ENCODE assay signal across 9 mouse cellular contexts in genomic region chr9:58535447-58536134, GRCm38 (mm10). TPM values are rescaled to one million over a fixed set of nuclear protein-coding genes. Genes with fewer than 3 reads are reported as not detected.
DNase-seq lines count a peak whose midpoint lies in the region; ATAC-seq and TF ChIP-seq lines count a peak whose summit lies in the region.
"Had no signal": no experiment of that assay in that cellular context is flagged by ENCODE, and none has a peak within 500 bp of the region (broad histone marks: within the 10 kb centered on the region; RNA-seq: fewer than 3 reads in every experiment).

No protein-coding gene starts in this region.

- TF ChIP-seq POLR2A in lung, adult 2 months (IDR thresholded peaks at IDR 0.05; ENCODE audit: borderline replicate concordance, extremely low read depth, low read depth, low read length), result no peak
- TF ChIP-seq POLR2A in liver, adult 2 months (IDR thresholded peaks at IDR 0.05; ENCODE audit: extremely low read depth, insufficient read depth, low read length), result no peak

- H3K4me2 ChIP-seq in embryonic facial prominence, embryonic 15.5 days (replicated peaks), result no peak overlapping the region
- H3K4me2 ChIP-seq: heart, embryonic 13.5 days had no signal

- H3K27me3 ChIP-seq in embryonic facial prominence, embryonic 15.5 days, result no peaks in the 10 kb centered on the region
- no peaks in the 10 kb centered on the region for H3K27me3 ChIP-seq in liver, adult 2 months (ENCODE audit: control insufficient read depth, insufficient read depth, low read length)
- H3K27me3 ChIP-seq: heart, embryonic 13.5 days had no signal

- no peak overlapping the region for H3K9ac ChIP-seq in embryonic facial prominence, embryonic 15.5 days
- no peak overlapping the region for H3K9ac ChIP-seq in liver, adult 2 months (ENCODE audit: low read depth, low read length)
- H3K9ac ChIP-seq: heart, embryonic 13.5 days had no signal

- H3K36me3 ChIP-seq in embryonic facial prominence, embryonic 15.5 days, result peaks cover 53% of the 10 kb centered on the region
- no peaks in the 10 kb centered on the region for H3K36me3 ChIP-seq in liver, adult 2 months (ENCODE audit: control insufficient read depth, insufficient read depth, low read length)

- H3K4me3 ChIP-seq in lung, adult 2 months (replicated peaks; ENCODE audit: extremely low read depth, low read depth, low read length), result no peak overlapping the region
- H3K4me3 ChIP-seq in embryonic facial prominence, embryonic 15.5 days (replicated peaks), result no peak overlapping the region
- H3K4me3 ChIP-seq in liver, adult 2 months (ENCODE audit: insufficient read depth, low read depth, low read length), result no peak overlapping the region
- H3K4me3 ChIP-seq: heart, embryonic 13.5 days had no signal

- 81% methylated on average over 20 of the region's 20 CpGs for WGBS in lung, adult 2 months
- 77% methylated on average over 20 of the region's 20 CpGs for WGBS in embryonic facial prominence, embryonic 15.5 days
- WGBS in liver, adult 2 months, result 89% methylated on average over 20 of the region's 20 CpGs

- no peaks in the 10 kb centered on the region for H3K4me1 ChIP-seq in lung, adult 2 months (ENCODE audit: control insufficient read depth, insufficient read depth, low read length)
- no peaks in the 10 kb centered on the region for H3K4me1 ChIP-seq in embryonic facial prominence, embryonic 15.5 days
- H3K4me1 ChIP-seq in liver, adult 2 months (ENCODE audit: control insufficient read depth, insufficient read depth, low read length), result no peaks in the 10 kb centered on the region

- H3K9me3 ChIP-seq in embryonic facial prominence, embryonic 15.5 days (replicated peaks), result no peaks in the 10 kb centered on the region
- H3K9me3 ChIP-seq: heart, embryonic 13.5 days had no signal

- DNase-seq in cerebellum, adult 11-12 months, result peak; percentile 57
- DNase-seq in cerebellum, adult 11 months, result no peak
- no peak for DNase-seq in lung, adult 2 months
- DNase-seq in lung, adult 18-20 months, result no peak
- DNase-seq in liver, adult 2 months (ENCODE audit: extremely low read depth, low read depth, low spot score), result no peak
- peak; percentile 75 for DNase-seq in retina, postnatal 1 day
- DNase-seq in adrenal gland, postnatal 4 days (ENCODE audit: low spot score in 2 of 2), result no peak

- H3K27ac ChIP-seq in embryonic facial prominence, embryonic 15.5 days (replicated peaks), result no peak overlapping the region
- no peak overlapping the region for H3K27ac ChIP-seq in liver, adult 2 months (replicated peaks; ENCODE audit: insufficient read depth, low read depth, low read length)
- H3K27ac ChIP-seq: heart, embryonic 13.5 days had no signal

- ATAC-seq in embryonic facial prominence, embryonic 15.5 days (ENCODE audit: insufficient number of reproducible peaks, low FRiP score, low TSS enrichment, low read depth), result peak; percentile 41; the same call in 1 of the 2 replicates

- no peaks in the 10 kb centered on the region for H3K79me2 ChIP-seq in liver, adult 2 months (ENCODE audit: control insufficient read depth, insufficient read depth, low read length)

- peak; percentile 65 for TF ChIP-seq CTCF in lung, adult 2 months (IDR thresholded peaks at IDR 0.05; ENCODE audit: insufficient read depth, low read length)
- peak; percentile 74 for TF ChIP-seq CTCF in liver, adult 2 months (IDR thresholded peaks at IDR 0.05; ENCODE audit: low read depth, low read length)

RNA-seq across cellular contexts. Expression of gene Cd276, which starts 19.6 kb away (rescaled TPM):
- polyA plus RNA-seq in lung, adult 2 months (2012; rRNA removed), result 6.8 and 8.8 TPM in 2 replicates
- polyA plus RNA-seq in embryonic facial prominence, embryonic 15.5 days (2015; fragmentation: Nextera tagmentation; extraction: Ambion mirVana), result 53.6 and 55.8 TPM in 2 replicates
- 1.3 and 1.5 TPM in 2 replicates for total RNA-seq in liver, adult 2 months (2014; rRNA removed)
- 2.8 and 4.5 TPM in 2 replicates for polyA plus RNA-seq in liver, adult 2 months (2012; rRNA removed)
- 10 to 100 TPM; 35.3 to 37.2 TPM for total RNA-seq in adrenal gland, postnatal 4 days (2021)

RNA-seq across cellular contexts. Expression of gene Nptn, which starts 46.4 kb away (rescaled TPM):
- 465 and 530 TPM in 2 replicates for polyA plus RNA-seq in lung, adult 2 months (2012; rRNA removed)
- polyA plus RNA-seq in embryonic facial prominence, embryonic 15.5 days (2015; fragmentation: Nextera tagmentation; extraction: Ambion mirVana), result 123 and 127 TPM in 2 replicates
- 55.6 and 65.2 TPM in 2 replicates for total RNA-seq in liver, adult 2 months (2014; rRNA removed)
- 115 and 141 TPM in 2 replicates for polyA plus RNA-seq in liver, adult 2 months (2012; rRNA removed)
- total RNA-seq in adrenal gland, postnatal 4 days (2021), result 100 to 1,000 TPM; 179 to 186 TPM

RNA-seq across cellular contexts. Expression of gene Insyn1, which starts 47.2 kb away (rescaled TPM):
- polyA plus RNA-seq in lung, adult 2 months (2012; rRNA removed), result 10.3 and 11.4 TPM in 2 replicates
- polyA plus RNA-seq in embryonic facial prominence, embryonic 15.5 days (2015; fragmentation: Nextera tagmentation; extraction: Ambion mirVana), result 3.7 and 4.6 TPM in 2 replicates
- 0.07 and 0.09 TPM in 2 replicates for total RNA-seq in liver, adult 2 months (2014; rRNA removed)
- 0.10 TPM in 1 of 2 replicates, not detected in the other for polyA plus RNA-seq in liver, adult 2 months (2012; rRNA removed)
- 10 to 100 TPM; 13.1 to 14.5 TPM for total RNA-seq in adrenal gland, postnatal 4 days (2021)

Comparison
In these comparisons a context has a peak if more than half of its experiments do, and no peak if none do; other contexts are left out.
1. DNase-seq: peak in cerebellum, adult 11-12 months (single experiment) and retina, postnatal 1 day (single experiment); none in cerebellum, adult 11 months (single experiment), lung, adult 2 months (single experiment), lung, adult 18-20 months (0 of 2), liver, adult 2 months (single experiment) and adrenal gland, postnatal 4 days (0 of 2).